Mouse (Mus musculus): Measurements from ENCODE around the gene Il18r1.

The Il18r1 gene

DNA sequence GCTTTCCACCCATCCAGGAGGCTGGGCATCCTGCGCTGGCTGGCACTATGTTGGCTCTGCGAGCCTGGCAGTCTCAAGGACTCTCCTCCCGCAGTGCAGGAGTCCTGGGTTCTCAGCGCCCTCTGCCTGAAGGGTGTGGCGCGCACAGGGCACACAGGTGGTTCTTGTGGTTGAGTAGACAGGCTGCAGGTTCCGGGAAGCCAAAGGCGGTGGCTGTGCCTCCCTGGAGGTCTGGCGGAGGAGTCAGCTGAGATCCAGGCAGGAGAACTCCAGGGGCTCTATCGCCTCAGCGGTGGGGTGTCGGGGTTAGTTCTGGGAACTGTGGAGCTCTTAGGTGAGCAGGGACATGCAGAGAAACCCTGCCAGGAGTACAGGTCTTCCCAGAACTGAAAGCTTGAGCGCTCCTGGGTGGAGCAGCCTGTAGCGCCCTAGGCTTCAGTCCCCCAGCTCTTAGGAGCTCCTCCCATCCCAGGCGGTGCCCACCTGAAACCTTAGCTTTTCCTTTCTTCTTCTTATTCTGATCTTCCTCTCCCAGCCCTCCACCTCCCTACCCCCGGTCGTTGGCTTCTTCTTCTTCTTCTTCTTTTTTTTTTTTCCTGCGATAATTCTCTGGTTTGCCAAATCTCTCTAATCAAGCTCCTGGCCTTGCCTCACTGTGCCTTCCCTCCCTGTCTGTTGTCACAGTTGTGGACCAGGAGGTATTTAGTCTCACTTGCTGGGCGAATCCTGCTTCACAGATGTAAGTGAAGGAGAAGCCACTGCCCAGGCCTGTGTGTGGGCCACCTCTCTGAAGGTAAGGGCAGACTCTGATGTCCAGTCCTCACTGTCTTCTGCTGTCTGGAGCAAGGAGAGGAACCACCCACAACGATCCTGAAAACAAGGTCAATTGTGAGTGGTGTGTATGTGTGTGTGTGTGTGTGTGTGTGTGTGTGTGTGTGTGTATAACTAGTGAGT is at the start of gene Il18r1:
Il18r1 (plus strand) TSS at position 76 of the 954 bp plus-strand sequence.
- no peak for DNase-seq (ENCODE audit: low spot score in 2 of 2)

DNA sequence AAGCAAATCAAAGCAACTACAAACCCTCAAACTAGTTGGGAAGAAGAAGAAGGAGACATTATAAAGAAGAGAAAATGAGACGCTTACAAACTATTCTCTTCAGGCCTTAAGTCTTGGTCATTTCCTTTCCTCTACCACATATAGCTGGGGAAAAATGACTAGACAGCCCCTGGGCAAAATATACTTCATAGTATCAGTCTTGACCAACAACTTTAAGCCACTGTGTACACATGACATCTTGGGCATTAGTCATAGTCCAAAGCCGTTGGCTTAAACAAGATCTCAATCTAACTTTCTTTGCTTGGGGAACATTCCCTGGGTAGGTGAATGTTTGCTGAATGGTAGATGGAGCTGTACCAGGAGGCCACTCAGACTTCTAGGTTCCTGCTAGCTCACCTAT is 48.3 kb upstream of the Il18r1 start:
- no peak for DNase-seq (ENCODE audit: low spot score in 2 of 2)

DNA sequence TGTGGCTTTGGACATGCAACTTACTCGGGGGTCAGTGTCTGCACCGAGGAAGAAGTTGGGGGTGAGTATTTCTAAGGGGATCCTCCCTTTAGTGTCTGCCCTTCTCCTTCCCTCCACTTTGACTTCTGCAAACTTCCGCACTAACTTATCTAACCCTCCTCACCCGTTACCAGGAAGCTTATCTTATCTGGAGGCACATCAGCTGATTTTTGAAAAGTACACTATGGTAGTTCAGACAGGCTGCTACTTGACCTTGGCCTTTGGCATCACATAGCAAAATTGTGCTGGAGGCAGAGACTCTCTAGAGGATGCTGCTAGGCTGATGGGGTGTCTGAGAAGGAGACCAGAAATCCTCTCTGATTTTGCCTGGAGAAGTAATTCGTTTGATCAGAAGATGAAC is 46.8 kb upstream of the Il18r1 start:
- no peak for DNase-seq (ENCODE audit: low spot score in 2 of 2)

DNA sequence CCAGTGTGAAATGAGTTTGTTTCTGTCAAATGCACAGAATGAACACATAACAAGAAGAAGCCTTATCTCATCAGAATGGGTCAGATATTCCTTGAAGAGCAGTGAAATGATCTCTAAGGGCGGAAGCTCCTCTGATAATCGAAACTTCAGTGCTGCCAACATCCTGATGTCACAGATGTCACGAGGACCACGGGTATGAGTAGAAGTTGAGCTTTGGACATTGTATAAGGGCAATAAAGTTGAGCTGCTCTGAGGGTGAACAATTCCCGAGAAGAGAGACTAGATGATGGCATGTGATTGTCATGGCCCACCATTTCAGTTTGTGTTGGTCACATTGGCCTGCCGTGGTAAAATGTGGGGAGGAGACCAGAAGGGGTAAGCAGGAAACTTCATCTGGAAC is 41.5 kb upstream of the Il18r1 start:
- DNase-seq (ENCODE audit: low spot score in 2 of 2): no peak

DNA sequence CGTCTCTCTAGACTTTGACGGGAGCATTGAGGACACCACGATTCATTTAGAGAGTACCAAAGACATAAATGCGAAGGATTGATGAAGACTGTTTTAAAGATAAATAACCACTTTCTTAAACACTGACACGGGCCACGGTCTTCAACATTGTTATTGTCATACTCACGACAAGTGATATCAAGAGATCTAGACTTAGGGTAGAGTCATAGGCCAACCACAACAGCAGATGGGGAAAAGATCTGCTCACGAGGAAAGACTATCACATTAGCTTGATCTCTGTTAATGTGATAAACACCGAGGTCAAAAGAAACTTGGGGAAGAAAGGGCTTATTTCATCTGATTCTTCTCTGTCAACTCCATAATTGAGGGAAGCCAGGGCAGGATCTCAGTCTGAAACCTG is 38.1 kb upstream of the Il18r1 start:
- no peak for DNase-seq (ENCODE audit: low spot score in 2 of 2)

DNA sequence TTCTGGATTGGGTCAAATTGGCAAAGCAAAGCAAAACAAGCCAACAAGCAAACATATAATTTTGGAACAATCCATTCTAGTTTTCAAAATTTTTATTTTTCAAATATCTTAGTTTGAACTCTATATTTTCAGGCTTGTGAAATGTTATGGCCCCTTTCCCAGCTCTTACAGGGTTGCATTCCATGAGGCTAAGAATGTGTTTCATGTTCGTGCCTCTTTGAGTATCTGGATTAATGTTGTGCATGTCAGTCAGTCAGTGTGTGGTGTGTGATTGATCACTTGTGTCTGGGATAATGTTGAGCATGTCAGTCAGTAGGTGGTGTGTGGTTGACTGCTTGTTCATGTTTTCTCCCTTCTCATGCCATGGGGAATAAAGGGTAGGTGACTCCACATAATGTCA is 37.5 kb upstream of the Il18r1 start:
- no peak for DNase-seq (ENCODE audit: low spot score in 2 of 2)

DNA sequence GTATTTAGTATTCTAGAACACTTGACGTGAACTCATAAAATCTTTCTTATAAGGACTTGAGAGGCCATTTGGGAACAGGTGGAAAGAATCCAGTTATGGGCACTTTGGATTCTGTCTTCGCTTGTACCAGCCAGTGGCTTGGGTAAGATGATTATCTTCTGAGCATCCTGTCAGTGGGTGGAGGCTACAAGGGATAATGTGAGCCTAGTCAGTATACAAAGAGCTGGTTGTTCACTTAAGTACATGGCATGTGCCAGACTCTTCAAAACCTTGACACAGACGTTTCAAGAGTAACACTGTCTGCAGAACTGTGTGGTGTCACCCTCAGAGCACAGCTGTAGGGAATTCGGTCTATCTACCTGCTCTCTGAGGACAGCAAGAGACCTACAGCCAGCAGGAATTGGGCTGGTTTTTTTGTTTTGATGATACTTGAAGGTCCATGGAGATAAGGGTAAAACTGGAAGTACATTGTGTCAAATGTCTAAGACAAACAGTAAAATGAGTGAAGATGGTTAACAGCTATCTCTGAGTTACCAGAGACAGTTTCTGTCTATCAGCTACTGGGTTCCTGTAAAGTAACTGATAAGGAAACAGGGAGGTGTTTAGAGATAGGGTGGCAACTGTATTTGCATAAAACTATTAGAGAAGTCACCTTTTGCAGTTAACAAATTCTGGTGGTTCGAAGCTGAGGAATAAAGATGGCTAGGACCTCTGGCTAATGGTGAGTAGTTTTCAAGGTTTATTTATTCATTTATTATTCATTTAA is 36.3 kb upstream of the Il18r1 start, which contains the start of gene Il1rl1:
Il1rl1 (plus strand) TSS at position 661 of the 766 bp plus-strand sequence.
- DNase-seq (ENCODE audit: low spot score in 2 of 2): no peak

DNA sequence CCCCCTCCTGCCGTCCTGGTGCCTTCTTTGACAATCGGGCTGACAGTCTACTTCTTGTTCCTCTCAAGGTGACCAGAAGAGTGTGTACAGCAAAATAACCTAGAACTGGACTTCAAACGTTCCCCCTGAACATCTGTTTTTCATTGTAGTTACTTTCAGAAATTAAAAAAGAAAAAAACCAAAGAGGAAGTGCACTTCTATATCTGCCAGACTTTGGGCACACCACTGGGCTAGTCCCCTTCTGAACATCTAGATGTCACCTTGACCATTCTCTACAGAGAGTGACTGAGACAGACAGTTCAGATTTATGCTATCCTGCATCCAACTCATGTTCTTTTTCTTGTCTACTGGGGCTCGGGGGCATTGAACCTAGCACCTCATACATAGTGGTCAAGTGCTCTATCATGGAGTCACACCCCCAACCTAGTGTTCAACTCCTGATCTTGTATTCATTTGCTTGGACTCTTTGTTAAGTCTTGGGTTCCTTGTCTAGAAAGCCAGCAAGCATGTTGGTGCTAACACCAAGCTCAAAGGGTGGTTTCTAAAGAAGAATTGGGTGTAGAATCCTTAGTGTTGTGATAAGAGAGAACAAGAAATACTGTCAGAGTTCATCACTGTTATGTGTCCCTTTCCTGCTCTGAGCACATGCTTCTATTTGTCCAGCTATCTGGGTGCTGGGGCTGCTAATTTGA is 35.1 kb upstream of the Il18r1 start:
- DNase-seq (ENCODE audit: low spot score in 2 of 2): no peak

DNA sequence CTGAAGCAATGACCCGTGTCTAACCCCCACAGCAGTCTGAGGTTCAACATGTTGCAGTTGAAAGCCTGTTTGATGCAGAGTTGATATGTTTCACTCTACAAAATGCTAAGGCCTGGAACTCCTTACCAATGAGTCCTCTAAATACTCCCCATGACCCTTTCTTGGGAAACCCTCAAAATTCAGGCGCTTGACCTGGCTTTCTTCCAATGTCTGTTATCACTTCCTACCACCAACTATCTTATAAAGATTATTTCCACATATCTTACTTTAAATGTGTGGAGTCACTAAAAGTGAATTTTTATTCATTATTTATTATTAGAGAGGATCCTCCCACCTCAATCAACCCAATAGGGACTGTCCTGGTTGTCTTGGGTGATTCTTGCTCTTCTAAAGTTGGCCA is 33.2 kb upstream of the Il18r1 start:
- no peak for DNase-seq (ENCODE audit: low spot score in 2 of 2)

DNA sequence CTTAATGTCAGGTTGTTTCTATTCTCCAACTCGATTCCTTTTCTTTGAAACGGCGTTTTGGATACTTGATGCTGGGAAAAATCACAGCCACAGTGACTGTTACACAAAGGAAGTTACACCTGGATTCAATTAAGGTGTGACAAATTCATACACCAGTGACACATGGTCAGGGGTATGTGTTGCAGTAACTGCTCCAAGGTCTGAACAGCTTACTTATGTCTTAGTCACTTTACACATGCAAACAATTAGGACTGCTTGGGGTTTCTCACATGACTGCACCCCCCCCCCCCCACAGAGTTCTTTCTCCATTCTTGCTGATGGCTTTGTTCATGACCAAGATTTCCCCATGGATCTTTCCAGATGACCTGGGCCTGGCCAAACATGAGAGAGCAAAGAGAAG is 29.4 kb upstream of the Il18r1 start:
- DNase-seq (ENCODE audit: low spot score in 2 of 2): no peak

DNA sequence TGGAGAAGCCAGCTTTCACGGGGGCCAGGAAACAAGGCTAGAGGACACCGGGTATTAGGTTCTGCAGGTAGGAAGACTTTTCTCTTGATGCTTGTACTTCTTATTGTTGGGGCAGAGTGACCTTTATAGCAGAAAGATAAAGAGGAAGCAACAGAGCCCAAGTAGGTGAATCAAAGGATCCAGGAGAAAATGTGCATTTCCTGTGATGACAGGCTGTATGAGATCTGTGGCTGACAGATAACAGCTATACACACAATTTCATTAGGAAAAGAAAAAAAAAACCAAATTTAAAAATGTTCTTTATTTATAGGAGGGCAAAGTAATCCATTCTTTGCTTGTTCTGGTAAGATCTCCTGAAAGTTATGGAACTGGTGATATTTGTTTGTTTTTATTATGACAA is 28.0 kb upstream of the Il18r1 start:
- DNase-seq (ENCODE audit: low spot score in 2 of 2): no peak

DNA sequence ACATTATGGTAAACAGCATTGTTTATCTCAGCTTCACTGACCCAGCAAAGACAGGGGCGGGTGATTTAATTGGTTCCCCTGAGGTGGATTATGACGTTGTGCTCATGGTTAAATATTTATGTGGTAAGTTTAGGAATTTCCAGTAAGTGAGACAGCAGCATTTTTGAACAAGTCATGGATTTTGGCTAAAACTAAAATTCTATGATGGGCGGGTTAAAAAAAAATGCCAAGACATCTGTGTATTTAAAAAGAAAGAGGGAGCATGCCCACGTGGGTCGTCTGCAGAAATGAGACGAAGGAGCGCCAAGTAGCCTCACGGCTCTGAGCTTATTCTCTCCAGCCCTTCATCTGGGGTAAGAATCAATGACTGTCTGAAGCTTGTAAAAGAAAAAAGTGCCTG is 25.8 kb upstream of the Il18r1 start:
- DNase-seq (ENCODE audit: low spot score in 2 of 2): no peak

DNA sequence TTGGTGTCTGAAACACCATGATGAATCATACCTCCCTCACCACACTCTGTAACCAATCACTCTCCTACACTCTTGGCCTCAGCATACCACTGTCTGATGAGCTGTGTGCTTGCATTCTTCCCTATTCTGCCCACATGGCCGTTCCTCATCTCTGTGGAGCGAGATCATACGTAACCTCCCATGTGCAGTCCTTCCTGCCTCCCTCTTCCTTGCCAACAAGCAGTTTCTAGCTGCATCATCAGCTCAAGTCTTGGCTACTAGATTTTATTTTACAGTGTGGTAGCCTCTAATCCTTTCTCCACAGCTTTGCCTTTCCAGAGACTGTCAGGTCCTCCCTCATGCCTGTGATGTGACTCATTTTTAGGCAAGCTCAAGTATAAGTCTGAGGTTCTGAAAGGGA is 20.6 kb upstream of the Il18r1 start:
- DNase-seq (ENCODE audit: low spot score in 2 of 2): peak in 1 of 2 experiments; percentile 20

DNA sequence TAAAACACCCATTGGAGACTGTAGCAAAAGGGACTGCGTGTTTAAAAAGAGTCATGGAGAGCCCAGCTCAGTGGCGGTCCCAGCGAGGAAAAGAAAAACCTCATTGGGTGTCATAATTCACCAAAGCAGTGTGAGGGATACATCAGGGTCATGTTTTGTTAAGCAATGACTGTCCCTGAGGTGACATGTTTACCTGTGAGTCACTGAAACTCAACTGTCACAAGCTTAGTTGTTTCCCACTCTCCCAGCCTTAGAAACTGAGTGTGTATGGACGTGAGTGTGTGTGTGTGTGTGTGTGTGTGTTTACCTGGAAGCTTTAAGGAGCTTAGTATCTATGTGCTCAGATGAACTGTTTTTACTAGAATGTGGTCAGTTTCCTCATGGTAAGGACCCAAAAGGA is 2.0 kb downstream of the Il18r1 start:
- no peak for DNase-seq (ENCODE audit: low spot score in 2 of 2)

DNA sequence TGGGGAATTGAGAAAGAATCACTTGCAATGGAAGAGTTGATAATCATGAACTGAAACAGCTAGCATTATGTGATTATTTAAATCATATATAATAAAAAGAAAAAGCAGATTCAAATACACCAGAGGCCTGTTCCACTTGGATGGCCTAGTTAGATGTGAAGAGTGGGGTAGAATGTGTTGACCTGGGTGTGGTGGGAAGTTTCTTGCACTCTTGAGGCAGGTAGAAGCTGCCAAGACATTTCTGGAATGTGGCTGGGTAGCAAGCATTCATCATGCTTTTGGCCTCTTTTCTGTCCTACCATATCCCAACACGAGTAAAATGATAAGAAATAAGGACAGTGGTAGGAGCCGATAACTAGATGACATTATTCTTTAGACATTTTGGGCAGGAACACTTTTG is 3.5 kb downstream of the Il18r1 start:
- no peak for DNase-seq (ENCODE audit: low spot score in 2 of 2)

DNA sequence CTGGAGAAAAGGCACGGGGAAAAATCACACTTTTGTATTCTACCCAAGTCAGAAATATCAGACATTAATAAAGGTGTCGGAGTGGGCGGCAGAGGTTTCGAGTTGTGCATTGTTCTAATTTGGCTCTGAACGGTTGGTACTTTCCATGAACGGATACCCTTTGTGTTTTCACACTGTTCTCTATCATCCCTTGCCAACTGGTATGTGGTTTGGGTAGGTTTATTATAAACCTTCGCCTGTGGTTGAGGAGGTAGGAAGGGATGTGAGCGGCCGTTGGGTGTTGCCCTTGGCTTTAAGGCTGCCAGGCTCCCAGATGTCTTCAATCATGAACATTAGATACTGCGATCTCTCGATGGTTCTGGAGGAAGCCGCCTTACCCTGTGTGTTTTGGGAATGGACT is 4.5 kb downstream of the Il18r1 start:
- no peak for DNase-seq (ENCODE audit: low spot score in 2 of 2)

DNA sequence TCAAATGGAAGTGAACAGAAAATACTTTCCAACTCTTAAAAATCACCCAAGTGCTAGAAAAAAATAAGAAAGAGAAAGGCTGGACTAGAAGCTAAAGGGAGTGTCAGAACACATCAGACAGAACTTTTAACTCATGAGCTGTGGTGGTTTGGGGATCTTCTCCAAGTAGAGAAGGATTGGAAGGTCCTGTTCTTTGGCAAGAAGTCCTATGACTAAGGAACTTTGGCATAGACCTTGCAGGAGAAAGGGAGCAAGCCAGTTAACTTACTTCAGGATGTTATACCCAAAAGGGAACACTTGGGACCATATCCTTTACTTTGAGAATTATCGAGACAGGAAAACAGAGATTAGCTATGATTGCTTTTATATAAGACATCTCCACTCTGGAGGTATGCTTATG is 7.0 kb downstream of the Il18r1 start:
- DNase-seq (ENCODE audit: low spot score in 2 of 2): no peak

DNA sequence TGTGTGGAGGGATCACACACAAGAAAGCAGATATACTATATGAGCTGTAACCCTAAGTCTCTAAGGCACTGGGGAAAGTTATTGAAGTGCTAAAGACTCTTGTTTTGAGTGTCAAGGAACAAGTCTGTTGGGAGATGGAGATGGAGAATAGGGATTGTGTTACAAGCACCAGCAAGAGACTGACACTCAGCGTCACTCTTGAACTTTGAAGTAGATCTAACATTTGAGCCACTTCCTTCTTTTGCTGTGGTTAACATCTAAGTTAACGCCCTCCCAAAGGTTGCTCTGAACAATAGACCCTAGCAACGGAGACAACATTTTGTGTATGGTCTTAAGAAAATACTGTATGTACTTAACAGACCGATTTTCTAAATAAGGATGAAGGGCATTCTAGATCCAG is 8.3 kb downstream of the Il18r1 start:
- no peak for DNase-seq (ENCODE audit: low spot score in 2 of 2)

DNA sequence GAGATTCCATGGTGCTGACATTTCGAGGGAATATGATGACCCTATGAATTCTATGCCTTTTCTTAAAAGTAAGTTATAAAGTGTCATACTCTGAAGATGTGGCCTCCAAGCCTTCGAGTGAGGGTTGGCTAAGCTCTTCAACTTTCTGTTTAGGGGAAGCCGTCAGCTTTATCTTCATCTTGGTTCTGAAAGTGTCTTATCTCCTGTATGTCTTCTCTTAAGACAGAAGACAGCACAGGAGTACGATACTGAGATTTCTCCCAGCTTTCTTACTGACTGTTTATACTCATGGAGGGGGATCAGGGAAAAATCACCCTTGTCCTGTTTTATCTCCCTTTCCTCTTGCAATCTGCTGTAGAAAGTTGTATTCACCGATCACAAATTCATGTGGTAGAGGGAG is 9.0 kb downstream of the Il18r1 start:
- DNase-seq (ENCODE audit: low spot score in 2 of 2): no peak

DNA sequence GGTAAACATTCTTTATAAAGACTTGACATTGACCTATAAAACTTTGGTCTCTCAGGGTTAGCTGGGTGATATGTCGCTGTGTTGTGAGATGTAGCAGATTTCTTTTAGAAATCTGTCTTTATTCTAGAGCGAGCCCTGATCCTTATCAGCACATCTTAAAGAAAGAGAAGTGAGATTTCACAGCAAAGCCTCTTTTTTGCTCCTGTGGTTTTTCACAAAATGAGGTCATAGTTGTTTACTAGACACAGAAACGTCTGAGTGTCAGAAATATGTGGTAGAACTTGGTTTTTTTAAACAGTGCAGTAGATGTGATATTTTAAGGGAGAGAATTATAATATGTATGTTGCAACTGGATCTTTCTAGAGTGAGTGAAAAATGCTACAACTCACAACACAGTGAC is 10.3 kb downstream of the Il18r1 start:
- DNase-seq (ENCODE audit: low spot score in 2 of 2): no peak

DNA sequence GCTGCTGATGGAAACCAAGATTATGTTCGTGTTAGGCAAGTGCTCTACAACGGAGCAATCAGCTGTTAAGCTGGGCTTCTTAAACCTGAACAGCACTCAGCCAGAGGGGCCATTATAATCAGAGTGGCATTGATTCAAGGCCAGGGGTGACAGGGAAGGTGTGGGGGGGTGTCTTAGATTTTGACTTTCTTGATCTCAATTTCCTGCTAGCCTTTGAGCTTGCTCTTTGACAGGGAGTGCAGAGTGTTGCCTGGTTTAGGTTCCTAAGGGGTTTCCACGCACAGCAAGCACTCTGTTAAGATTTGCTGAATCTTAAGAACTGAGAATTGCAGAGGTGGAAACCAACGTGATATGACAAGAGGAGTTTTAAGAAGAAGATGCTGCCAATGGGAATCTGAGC is 11.4 kb downstream of the Il18r1 start:
- DNase-seq (ENCODE audit: low spot score in 2 of 2): no peak

DNA sequence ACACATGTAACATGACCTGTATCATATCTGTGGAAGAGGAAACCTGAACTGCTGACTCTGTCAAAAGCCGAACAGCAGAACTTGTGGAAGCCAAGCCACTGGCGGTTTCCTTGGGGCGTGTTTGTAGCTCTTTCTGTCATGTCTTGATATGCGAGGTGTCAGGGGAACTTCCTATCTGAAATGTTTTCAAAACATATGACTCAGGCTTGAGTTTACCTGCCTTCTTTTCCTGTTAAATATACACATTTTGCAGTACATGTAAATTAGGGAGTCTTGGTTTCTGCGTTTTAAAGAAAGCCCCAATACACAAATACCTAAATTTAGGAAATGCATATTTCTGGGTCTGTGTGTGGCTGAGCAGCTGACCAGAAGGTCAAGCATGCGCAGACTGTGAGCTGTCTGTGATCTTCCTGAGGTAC is 14.2 kb downstream of the Il18r1 start:
- no peak for DNase-seq (ENCODE audit: low spot score in 2 of 2)
